Mouse (Mus musculus): ENCODE data around the gene Efna2. TPM values are rescaled to one million over a fixed set of nuclear protein-coding genes. Genes with fewer than 3 reads are reported as not detected.
A peak's percentile ranks its signal among the peaks of the same experiment; 100 is the strongest.

Efna2 gene
- polyA plus RNA-seq, 1 experiment from 2014 or later = 30.9 TPM

DNA sequence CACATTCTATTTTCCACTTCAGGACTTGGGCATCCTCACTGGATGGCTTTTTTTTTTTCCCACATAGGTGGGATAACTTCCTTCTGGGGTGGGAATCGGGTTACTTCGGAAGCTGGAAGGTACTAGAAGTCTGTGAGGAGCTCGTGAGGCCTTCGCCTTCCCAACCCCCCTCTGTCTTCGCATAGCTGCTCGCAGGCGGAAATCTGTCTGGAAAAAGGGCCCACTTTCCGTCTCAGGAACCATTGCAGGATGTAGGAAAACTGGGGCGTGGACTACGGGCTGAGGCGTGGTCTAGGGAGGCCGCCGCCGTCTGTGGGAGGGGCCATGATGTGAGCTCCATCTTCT lies 46.8 kb downstream of the Efna2 start:
- Histone ChIP-seq H3K4me1 (peaks cover 47% of the 10 kb centered on the region), H3K9ac (0 out of 2 replicates have a peak overlapping the region, but pooled peaks have one; percentile 9), H3K9me3 (replicated peaks) (no peaks in the 10 kb centered on the region), H3K27ac (replicated peaks) (peak overlapping the region; percentile 93), H3K36me3 (peaks cover 19% of the 10 kb centered on the region), H3K4me3 (replicated peaks) (peak overlapping the region; percentile 62), H3K27me3 (no peaks in the 10 kb centered on the region), H3K4me2 (replicated peaks) (peak overlapping the region; percentile 43)
- ATAC-seq (ENCODE audit: insufficient number of reproducible peaks, low FRiP score, low TSS enrichment, low read depth) = no peak
- under 1% methylated on average over 14 of the region's 14 CpGs for WGBS

DNA sequence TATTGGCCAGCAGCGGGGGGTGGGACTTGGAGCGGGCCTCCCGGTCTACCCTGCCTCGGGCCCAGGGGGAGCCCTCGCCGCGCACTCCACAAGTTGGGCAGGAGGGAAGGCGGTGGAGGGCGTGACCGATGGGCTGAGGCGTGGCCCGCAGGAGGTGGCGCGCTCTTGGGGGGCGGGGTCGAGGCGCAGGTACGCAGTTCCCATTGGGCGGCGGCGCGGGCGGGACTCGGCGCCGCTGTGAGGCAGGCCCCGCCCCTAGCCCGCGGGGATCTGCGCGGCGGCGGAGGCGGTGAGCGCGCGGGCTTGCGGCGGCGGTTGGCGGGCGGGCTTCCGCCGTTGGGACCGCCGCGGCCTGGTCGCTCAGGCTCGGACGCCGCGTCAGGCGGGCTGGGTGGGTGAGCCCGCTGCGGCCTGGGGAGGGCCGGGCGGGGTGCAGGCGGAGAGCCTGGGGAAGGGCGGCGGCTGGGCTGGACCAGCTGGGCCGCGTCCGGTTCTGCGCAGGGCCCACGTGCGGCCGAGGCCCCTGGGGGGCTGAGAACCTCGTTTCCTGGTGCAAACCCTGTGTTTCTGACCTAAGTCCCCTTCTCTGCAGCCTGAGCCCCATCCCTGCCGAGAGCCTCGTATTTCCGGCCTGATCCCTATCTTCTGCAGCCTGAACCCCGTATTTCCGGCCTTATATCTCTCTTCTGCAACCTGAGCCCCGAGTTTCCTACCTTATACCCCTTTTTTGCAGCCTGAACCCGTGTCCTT lies 47.3 kb downstream of the Efna2 start, which contains the start of gene Mum1:
Gene Mum1, plus strand, starts transcription at position 19 of the 750 bp plus-strand sequence.
- WGBS = under 1% methylated on average over 71 of the region's 75 CpGs
- Histone ChIP-seq H3K36me3 (peaks cover 24% of the 10 kb centered on the region), H3K4me3 (replicated peaks) (peak within 1 kb of the TSS; percentile 62), H3K27me3 (no peaks in the 10 kb centered on the region), H3K4me1 (peaks cover 47% of the 10 kb centered on the region), H3K27ac (replicated peaks) (peak within 1 kb of the TSS; percentile 93), H3K4me2 (replicated peaks) (peak within 1 kb of the TSS; percentile 85), H3K9me3 (replicated peaks) (no peaks in the 10 kb centered on the region), H3K9ac (peak within 1 kb of the TSS; percentile 82)
- peak; percentile 100 for ATAC-seq (ENCODE audit: insufficient number of reproducible peaks, low FRiP score, low TSS enrichment, low read depth)

DNA sequence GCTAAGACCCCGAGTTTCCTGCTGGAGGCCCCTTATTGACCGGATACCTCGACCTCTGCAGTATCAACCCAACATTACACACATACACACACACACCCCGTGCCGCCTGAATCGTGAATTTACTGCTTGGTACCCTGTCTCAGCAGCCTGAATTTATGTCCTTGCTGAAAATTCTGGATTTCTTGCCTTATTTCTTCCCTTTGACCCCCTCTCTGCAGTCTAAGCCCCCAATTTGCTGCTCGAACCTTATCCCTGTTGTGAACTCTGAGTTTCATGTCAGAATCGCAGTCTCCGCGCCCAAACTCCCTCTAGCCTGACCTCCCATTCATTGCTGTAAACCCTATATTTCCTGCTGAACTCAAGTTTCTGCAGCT lies 47.9 kb downstream of the Efna2 start:
- H3K36me3 ChIP-seq = peaks cover 29% of the 10 kb centered on the region
- H3K27ac ChIP-seq (replicated peaks) = peak overlapping the region; percentile 93
- H3K9me3 ChIP-seq (replicated peaks) = no peaks in the 10 kb centered on the region
- peaks cover 47% of the 10 kb centered on the region for H3K4me1 ChIP-seq
- peak overlapping the region; percentile 62 for H3K4me3 ChIP-seq (replicated peaks)
- peak overlapping the region; percentile 82 for H3K9ac ChIP-seq
- WGBS = 1% methylated on average over 10 of the region's 10 CpGs
- no peaks in the 10 kb centered on the region for H3K27me3 ChIP-seq
- H3K4me2 ChIP-seq (replicated peaks) = peak overlapping the region; percentile 85
- ATAC-seq (ENCODE audit: insufficient number of reproducible peaks, low FRiP score, low TSS enrichment, low read depth) = no peak

DNA sequence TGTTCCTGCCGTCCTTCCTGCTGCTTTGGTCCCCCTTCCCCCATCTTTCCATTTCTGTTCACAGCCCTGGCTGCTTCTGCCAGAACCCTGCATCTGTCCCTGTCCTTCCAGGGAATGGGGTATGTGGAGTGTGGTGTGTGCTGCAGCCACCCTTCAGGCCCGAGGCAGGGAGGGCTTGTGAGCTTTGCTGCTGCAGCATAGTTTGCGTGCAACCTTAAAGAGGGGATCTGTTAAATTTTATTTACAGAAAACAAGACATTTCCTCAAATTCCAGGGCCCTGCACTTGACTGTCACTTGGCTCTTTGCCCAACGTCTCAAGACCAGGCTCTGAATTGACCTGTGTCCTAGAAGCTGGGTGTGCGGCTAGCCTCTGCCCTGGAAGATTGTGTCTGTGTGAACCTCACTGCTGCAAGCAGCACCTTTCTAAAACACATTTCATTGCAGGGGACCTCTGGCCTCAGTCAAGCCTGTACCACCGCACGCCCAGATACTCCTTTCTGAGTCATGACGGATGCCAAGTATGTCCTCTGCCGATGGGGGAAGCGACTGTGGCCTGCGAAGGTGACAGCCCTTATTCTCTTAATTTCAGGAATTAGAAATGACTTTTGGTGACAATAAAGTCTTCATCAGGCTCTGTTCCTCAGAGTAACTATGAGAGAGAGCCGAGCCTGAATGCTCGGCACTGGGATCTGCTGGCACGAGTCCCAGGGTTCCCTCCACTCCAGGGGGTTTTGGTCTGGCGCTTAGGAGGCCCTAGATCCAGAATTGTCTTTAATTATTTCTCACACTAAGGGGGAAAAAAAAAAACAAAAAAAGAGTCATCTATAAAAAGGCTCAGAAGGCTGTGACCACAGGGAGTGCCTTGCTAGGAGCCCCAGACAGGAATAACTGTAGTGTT lies 48.8 kb downstream of the Efna2 start:
- Histone ChIP-seq H3K4me1 (peaks cover 55% of the 10 kb centered on the region), H3K9ac (peak overlapping the region; percentile 82), H3K4me3 (replicated peaks) (peak overlapping the region; percentile 62), H3K27ac (replicated peaks) (peak overlapping the region; percentile 93), H3K4me2 (replicated peaks) (peak overlapping the region; percentile 85), H3K9me3 (replicated peaks) (no peaks in the 10 kb centered on the region), H3K36me3 (peaks cover 39% of the 10 kb centered on the region), H3K27me3 (no peaks in the 10 kb centered on the region)
- 37% methylated on average over 15 of the region's 15 CpGs for WGBS
- ATAC-seq (ENCODE audit: insufficient number of reproducible peaks, low FRiP score, low TSS enrichment, low read depth) = no peak

DNA sequence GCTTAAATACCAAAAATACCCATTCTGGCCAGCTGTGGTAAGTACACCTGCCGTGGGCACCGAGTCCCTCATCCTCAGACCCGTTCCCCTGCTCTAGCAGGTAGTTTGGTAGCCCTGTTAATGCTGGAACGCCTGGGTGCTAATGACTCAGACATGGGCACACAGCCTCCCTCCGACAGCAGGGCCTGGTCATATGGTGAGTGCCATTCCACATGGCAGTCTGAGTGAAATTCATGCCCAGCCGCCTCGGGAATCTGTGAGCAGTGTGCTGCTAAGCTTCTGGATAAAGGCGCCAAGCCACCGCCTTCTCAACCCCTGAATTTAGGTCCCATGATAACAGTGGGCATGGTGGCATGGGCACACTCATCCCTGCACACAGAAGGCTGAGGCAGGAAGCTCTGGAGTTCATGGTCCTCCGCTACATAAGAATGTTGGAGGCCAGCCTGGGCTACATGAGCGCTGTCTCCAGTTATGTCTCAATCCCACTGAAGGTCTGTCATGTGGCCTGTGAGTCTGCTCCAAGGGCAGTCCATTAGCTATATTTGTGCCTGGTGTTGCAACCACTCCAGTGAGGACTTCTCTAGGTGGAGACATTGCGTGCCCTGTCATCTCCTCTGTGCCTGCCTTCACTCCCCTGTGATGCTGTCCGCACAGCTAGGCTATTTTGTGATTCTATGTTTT lies 57.0 kb downstream of the Efna2 start:
- ATAC-seq (ENCODE audit: insufficient number of reproducible peaks, low FRiP score, low TSS enrichment, low read depth) = no peak
- Histone ChIP-seq H3K9me3 (replicated peaks) (no peaks in the 10 kb centered on the region), H3K27ac (replicated peaks) (no peak overlapping the region), H3K27me3 (no peaks in the 10 kb centered on the region), H3K9ac (no peak overlapping the region), H3K4me1 (peaks cover 16% of the 10 kb centered on the region), H3K4me2 (replicated peaks) (no peak overlapping the region), H3K4me3 (replicated peaks) (no peak overlapping the region), H3K36me3 (peaks cover 100% of the 10 kb centered on the region)
- WGBS = 96% methylated on average over 13 of the region's 13 CpGs

DNA sequence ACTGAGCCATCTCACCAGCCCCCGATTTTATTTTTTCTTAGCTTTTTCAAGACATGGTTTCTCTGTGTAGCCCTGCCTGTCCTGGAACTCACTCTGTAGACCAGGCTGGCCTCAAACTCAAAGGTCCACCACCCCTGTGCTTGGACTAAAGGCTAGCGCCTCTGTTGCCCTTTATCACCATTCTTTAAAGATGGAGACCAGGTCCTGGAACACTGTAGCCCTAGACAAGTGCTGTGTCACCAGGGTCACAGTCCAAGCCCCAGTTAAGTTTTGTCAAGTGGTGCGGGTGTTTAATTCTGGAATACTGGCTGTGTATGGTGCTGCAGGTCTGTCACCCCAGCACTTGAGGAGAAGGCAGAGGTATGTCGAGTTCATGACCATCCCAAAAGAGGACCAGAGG lies 57.7 kb downstream of the Efna2 start:
- Histone ChIP-seq H3K9me3 (replicated peaks) (no peaks in the 10 kb centered on the region), H3K27me3 (no peaks in the 10 kb centered on the region), H3K36me3 (peaks cover 100% of the 10 kb centered on the region), H3K4me2 (replicated peaks) (no peak overlapping the region), H3K4me1 (peaks cover 16% of the 10 kb centered on the region), H3K9ac (no peak overlapping the region), H3K27ac (replicated peaks) (no peak overlapping the region), H3K4me3 (replicated peaks) (no peak overlapping the region)
- WGBS = 87% methylated on average over 4 of the region's 4 CpGs
- ATAC-seq (ENCODE audit: insufficient number of reproducible peaks, low FRiP score, low TSS enrichment, low read depth) = no peak

DNA sequence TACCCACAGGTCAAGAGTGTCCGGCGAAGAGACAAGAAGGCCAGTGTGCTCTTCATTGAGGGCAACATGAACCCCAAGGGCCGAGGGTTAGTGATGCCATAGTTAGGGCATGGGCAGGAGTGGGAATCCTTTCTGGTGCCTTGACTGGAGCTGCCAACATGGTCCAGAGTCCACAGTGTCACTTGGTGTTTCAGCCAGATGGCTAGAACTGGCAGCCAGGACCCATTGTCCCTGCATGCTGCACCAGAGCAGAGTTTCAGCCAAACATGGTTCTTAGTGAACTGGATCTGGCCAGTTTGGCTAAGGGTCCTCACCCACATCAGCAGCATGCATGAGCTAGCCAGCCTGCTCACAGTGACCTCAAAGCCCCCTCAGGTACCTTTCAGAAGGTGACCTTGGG lies 59.0 kb downstream of the Efna2 start:
- no peak for ATAC-seq (ENCODE audit: insufficient number of reproducible peaks, low FRiP score, low TSS enrichment, low read depth)
- H3K27me3 ChIP-seq = no peaks in the 10 kb centered on the region
- no peak overlapping the region for H3K27ac ChIP-seq (replicated peaks)
- peaks cover 100% of the 10 kb centered on the region for H3K36me3 ChIP-seq
- peaks cover 7% of the 10 kb centered on the region for H3K4me1 ChIP-seq
- 86% methylated on average over 3 of the region's 3 CpGs for WGBS
- H3K9me3 ChIP-seq (replicated peaks) = no peaks in the 10 kb centered on the region
- H3K4me3 ChIP-seq (replicated peaks) = no peak overlapping the region
- H3K4me2 ChIP-seq (replicated peaks) = no peak overlapping the region
- H3K9ac ChIP-seq = no peak overlapping the region

Other genes starting within 250 kb of the Efna2 start
- 84.7 and 90.6 TPM in 2 replicates for gene Wdr18, start 219.3 kb upstream of the Efna2 start, polyA plus RNA-seq (2015; fragmentation: Nextera tagmentation; extraction: Ambion mirVana)
- gene Grin3b, start 208.8 kb upstream of the Efna2 start, polyA plus RNA-seq (2015; fragmentation: Nextera tagmentation; extraction: Ambion mirVana) = 0.63 and 0.77 TPM in 2 replicates
- 23.9 and 29.3 TPM in 2 replicates for gene Tmem259, start 195.2 kb upstream of the Efna2 start, polyA plus RNA-seq (2015; fragmentation: Nextera tagmentation; extraction: Ambion mirVana)
- gene Cnn2, start 190.9 kb upstream of the Efna2 start, polyA plus RNA-seq (2015; fragmentation: Nextera tagmentation; extraction: Ambion mirVana) = 288 and 296 TPM in 2 replicates
- 3.7 and 4.0 TPM in 2 replicates for gene Abca7, start 183.0 kb upstream of the Efna2 start, polyA plus RNA-seq (2015; fragmentation: Nextera tagmentation; extraction: Ambion mirVana)
- gene Arhgap45, start 162.8 kb upstream of the Efna2 start, polyA plus RNA-seq (2015; fragmentation: Nextera tagmentation; extraction: Ambion mirVana) = 5.1 and 6.2 TPM in 2 replicates
- gene Polr2e, start 139.7 kb upstream of the Efna2 start, polyA plus RNA-seq (2015; fragmentation: Nextera tagmentation; extraction: Ambion mirVana) = 218 and 221 TPM in 2 replicates
- 503 and 528 TPM in 2 replicates for gene Gpx4, start 132.3 kb upstream of the Efna2 start, polyA plus RNA-seq (2015; fragmentation: Nextera tagmentation; extraction: Ambion mirVana)
- 19.4 and 19.8 TPM in 2 replicates for gene Sbno2, start 73.9 kb upstream of the Efna2 start, polyA plus RNA-seq (2015; fragmentation: Nextera tagmentation; extraction: Ambion mirVana)
- 21.3 and 27.3 TPM in 2 replicates for gene Stk11, start 63.7 kb upstream of the Efna2 start, polyA plus RNA-seq (2015; fragmentation: Nextera tagmentation; extraction: Ambion mirVana)
- gene Atp5d, start 40.9 kb upstream of the Efna2 start, polyA plus RNA-seq (2015; fragmentation: Nextera tagmentation; extraction: Ambion mirVana) = 516 and 519 TPM in 2 replicates
- gene Cbarp, start 38.6 kb upstream of the Efna2 start, polyA plus RNA-seq (2015; fragmentation: Nextera tagmentation; extraction: Ambion mirVana) = 9.3 and 10.9 TPM in 2 replicates
- gene Midn, start 31.2 kb upstream of the Efna2 start, polyA plus RNA-seq (2015; fragmentation: Nextera tagmentation; extraction: Ambion mirVana) = 18.3 and 20.4 TPM in 2 replicates
- 102 and 116 TPM in 2 replicates for gene Cirbp, start 13.5 kb upstream of the Efna2 start, polyA plus RNA-seq (2015; fragmentation: Nextera tagmentation; extraction: Ambion mirVana)
- 12.0 and 13.6 TPM in 2 replicates for gene 1600002K03Rik, start 6.5 kb upstream of the Efna2 start, polyA plus RNA-seq (2015; fragmentation: Nextera tagmentation; extraction: Ambion mirVana)
- 75.2 and 77.0 TPM in 2 replicates for gene Mum1, start 47.0 kb downstream of the Efna2 start, polyA plus RNA-seq (2015; fragmentation: Nextera tagmentation; extraction: Ambion mirVana)
- gene Ndufs7, start 69.6 kb downstream of the Efna2 start, polyA plus RNA-seq (2015; fragmentation: Nextera tagmentation; extraction: Ambion mirVana) = 317 and 339 TPM in 2 replicates
- 72.3 and 88.0 TPM in 2 replicates for gene Gamt, start 81.5 kb downstream of the Efna2 start, polyA plus RNA-seq (2015; fragmentation: Nextera tagmentation; extraction: Ambion mirVana)
- 61.2 and 64.6 TPM in 2 replicates for gene Dazap1, start 82.0 kb downstream of the Efna2 start, polyA plus RNA-seq (2015; fragmentation: Nextera tagmentation; extraction: Ambion mirVana)
- 969 and 997 TPM in 2 replicates for gene Rps15, start 113.0 kb downstream of the Efna2 start, polyA plus RNA-seq (2015; fragmentation: Nextera tagmentation; extraction: Ambion mirVana)
- 3.4 and 5.4 TPM in 2 replicates for gene Apc2, start 116.5 kb downstream of the Efna2 start, polyA plus RNA-seq (2015; fragmentation: Nextera tagmentation; extraction: Ambion mirVana)
- 50.8 and 52.7 TPM in 2 replicates for gene 2310011J03Rik, start 141.1 kb downstream of the Efna2 start, polyA plus RNA-seq (2015; fragmentation: Nextera tagmentation; extraction: Ambion mirVana)
- 4.2 and 5.2 TPM in 2 replicates for gene Pcsk4, start 150.0 kb downstream of the Efna2 start, polyA plus RNA-seq (2015; fragmentation: Nextera tagmentation; extraction: Ambion mirVana)
- 10.7 and 13.7 TPM in 2 replicates for gene Reep6, start 150.5 kb downstream of the Efna2 start, polyA plus RNA-seq (2015; fragmentation: Nextera tagmentation; extraction: Ambion mirVana)
- 11.5 and 11.6 TPM in 2 replicates for gene Adamtsl5, start 168.9 kb downstream of the Efna2 start, polyA plus RNA-seq (2015; fragmentation: Nextera tagmentation; extraction: Ambion mirVana)
- gene Plk5, start 177.0 kb downstream of the Efna2 start, polyA plus RNA-seq (2015; fragmentation: Nextera tagmentation; extraction: Ambion mirVana) = 2.0 and 2.2 TPM in 2 replicates
- 7.2 and 8.4 TPM in 2 replicates for gene Mex3d, start 208.2 kb downstream of the Efna2 start, polyA plus RNA-seq (2015; fragmentation: Nextera tagmentation; extraction: Ambion mirVana)
- gene Mbd3, start 220.1 kb downstream of the Efna2 start, polyA plus RNA-seq (2015; fragmentation: Nextera tagmentation; extraction: Ambion mirVana) = 247 and 250 TPM in 2 replicates
- gene Uqcr11, start 227.3 kb downstream of the Efna2 start, polyA plus RNA-seq (2015; fragmentation: Nextera tagmentation; extraction: Ambion mirVana) = 659 and 673 TPM in 2 replicates

Data from embryonic facial prominence, embryonic 15.5 days (tissue).